Mouse (Mus musculus) forebrain, embryonic 16.5 days (tissue): ENCODE measurements at regions not wholly inside any gene's neighbourhood (a gene's known extent, or its start where the extent isn't known, plus 50 kb on each side); places are given as distances from the start of the nearest gene placed in this dataset.

Experiments used
- ATAC-seq: fragments of 200-750 bp; cut with Nextera tagmentation; 2 replicates; pipeline ENCODE4 v1.8.0; 2017; ENCODE audit warnings: mild to moderate bottlenecking, moderate library complexity
- H3K27ac ChIP-seq: fragments of 300-500 bp; sonication (generic); 2 replicates; pipeline ENCODE4 v1.5.1; 2014; ENCODE audit warnings: low read length, control low read depth
- H3K27me3 ChIP-seq: fragments of 300-500 bp; sonication (generic); replicated peaks from 2 replicates; pipeline ENCODE4 v1.6.1; 2014; ENCODE audit warnings: low read length; ENCODE audit not compliant: control insufficient read depth, insufficient read depth
- H3K36me3 ChIP-seq: fragments of 300-500 bp; sonication (generic); 2 replicates; pipeline ENCODE4 v1.6.1; 2014; ENCODE audit not compliant: control insufficient read depth, insufficient read depth
- H3K4me1 ChIP-seq: fragments of 300-500 bp; sonication (generic); replicated peaks from 2 replicates; pipeline ENCODE4 v1.6.1; 2014; ENCODE audit warnings: low read length; ENCODE audit not compliant: control insufficient read depth, insufficient read depth
- H3K4me2 ChIP-seq: fragments of 300-500 bp; sonication (generic); 2 replicates; pipeline ENCODE4 v1.6.1; 2014; ENCODE audit warnings: mild to moderate bottlenecking, low read length, control low read depth
- H3K4me3 ChIP-seq: fragments of 300-500 bp; sonication (generic); replicated peaks from 2 replicates; pipeline ENCODE4 v1.5.1; 2014; ENCODE audit warnings: mild to moderate bottlenecking, low read length, control low read depth
- H3K9ac ChIP-seq: fragments of 300-500 bp; sonication (generic); replicated peaks from 2 replicates; pipeline ENCODE4 v1.6.1; 2014; ENCODE audit warnings: low read depth, low read length, control low read depth
- H3K9me3 ChIP-seq: fragments of 300-500 bp; sonication (generic); 2 replicates; pipeline ENCODE4 v1.6.1; 2016; ENCODE audit warnings: low read length; ENCODE audit not compliant: control insufficient read depth
- WGBS: fragments of 180-500 bp; shearing (Covaris S2); extraction: QIAGEN DNeasy Blood & Tissue Kit; methylation state at CpG from one replicate; pipeline ENCODE4 v1.1.7; 2014; 5-methylcytosine and 5-hydroxymethylcytosine counted together

DNA sequence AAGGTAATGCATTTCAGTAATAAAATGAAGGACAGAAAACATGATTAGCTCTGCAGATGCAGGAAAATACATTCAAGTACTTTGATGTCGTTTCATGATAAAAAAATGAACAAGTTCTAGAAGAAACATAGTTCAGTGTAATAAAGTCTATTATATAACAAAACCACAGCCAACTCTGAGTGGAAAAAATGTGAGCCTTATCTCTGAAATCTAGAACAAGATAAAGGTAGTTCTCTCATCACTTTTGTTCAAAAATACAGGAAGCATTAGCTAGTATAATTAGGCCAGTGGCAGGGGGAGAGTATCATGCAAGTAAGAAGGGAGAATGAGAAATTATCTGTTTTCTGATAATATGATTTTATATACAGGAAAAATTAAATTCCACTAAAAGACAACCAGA lies 559.0 kb downstream of the Gsdmc2 start:
- ATAC-seq: no peak
- H3K4me3 ChIP-seq: no peak overlapping the region
- H3K27ac ChIP-seq: no peak overlapping the region
- no peaks in the 10 kb centered on the region for H3K36me3 ChIP-seq
- H3K4me2 ChIP-seq: no peak overlapping the region
- WGBS: 93% methylated on average over 1 of the region's 1 CpGs
- no peaks in the 10 kb centered on the region for H3K27me3 ChIP-seq
- H3K4me1 ChIP-seq: no peaks in the 10 kb centered on the region
- H3K9ac ChIP-seq: no peak overlapping the region
- no peaks in the 10 kb centered on the region for H3K9me3 ChIP-seq

GRCm38 (mm10) chr15:63270381-63270780 lies 574.6 kb downstream of the Gsdmc2 start:
- Histone ChIP-seq H3K4me3 (no peak overlapping the region), H3K4me1 (peaks cover 3% of the 10 kb centered on the region; the same call in 1 of the 2 replicates), H3K36me3 (no peaks in the 10 kb centered on the region), H3K9ac (no peak overlapping the region), H3K27ac (no peak overlapping the region), H3K4me2 (no peak overlapping the region), H3K9me3 (no peaks in the 10 kb centered on the region), H3K27me3 (no peaks in the 10 kb centered on the region)
- no peak for ATAC-seq
- WGBS: 96% methylated on average over 2 of the region's 2 CpGs

GRCm38 (mm10) chr15:63265845-63266244 lies 579.1 kb downstream of the Gsdmc2 start:
- Histone ChIP-seq H3K4me3 (no peak overlapping the region), H3K27me3 (no peaks in the 10 kb centered on the region), H3K4me2 (no peak overlapping the region), H3K9me3 (no peaks in the 10 kb centered on the region), H3K9ac (no peak overlapping the region), H3K4me1 (no peaks in the 10 kb centered on the region), H3K36me3 (no peaks in the 10 kb centered on the region), H3K27ac (no peak overlapping the region)
- ATAC-seq: no peak
- 92% methylated on average over 1 of the region's 1 CpGs for WGBS

DNA sequence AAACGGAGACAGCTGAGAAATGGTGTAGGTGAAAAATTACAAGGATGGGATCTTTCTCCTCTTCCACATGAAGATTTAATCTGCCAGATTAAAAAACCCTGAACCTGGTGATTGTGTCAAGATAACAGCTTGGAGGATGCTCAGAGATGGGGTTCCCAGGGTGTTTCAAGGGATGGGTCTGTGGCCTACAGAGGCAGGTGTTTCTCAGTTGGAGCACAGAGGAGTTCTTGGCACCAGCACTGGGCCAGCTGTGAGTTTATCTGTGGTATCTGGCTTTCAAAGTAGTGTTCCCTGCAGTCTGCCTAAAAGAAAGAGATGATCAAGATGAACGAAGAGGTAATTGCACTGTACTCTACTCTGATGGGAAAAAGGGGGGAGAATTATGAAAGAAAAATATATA lies 589.2 kb downstream of the Gsdmc2 start:
- no peak for ATAC-seq
- Histone ChIP-seq H3K9ac (no peak overlapping the region), H3K4me2 (no peak overlapping the region), H3K27ac (no peak overlapping the region), H3K9me3 (no peaks in the 10 kb centered on the region), H3K36me3 (no peaks in the 10 kb centered on the region), H3K4me3 (no peak overlapping the region), H3K4me1 (no peaks in the 10 kb centered on the region), H3K27me3 (no peaks in the 10 kb centered on the region)
- 86% methylated on average over 2 of the region's 2 CpGs for WGBS

- Histone ChIP-seq H3K27me3 (no peaks in the 10 kb centered on the region), H3K27ac (no peak overlapping the region), H3K36me3 (no peaks in the 10 kb centered on the region), H3K4me2 (no peak overlapping the region), H3K4me1 (no peaks in the 10 kb centered on the region), H3K9ac (no peak overlapping the region), H3K9me3 (no peaks in the 10 kb centered on the region), H3K4me3 (no peak overlapping the region)
- WGBS: 71% methylated on average over 1 of the region's 1 CpGs
- ATAC-seq: no peak
Measured at GRCm38 (mm10) chr15:63252781-63253340, 592.1 kb downstream of the Gsdmc2 start.

GRCm38 (mm10) chr15:63238601-63239000 lies 606.4 kb downstream of the Gsdmc2 start:
- H3K27ac ChIP-seq: no peak overlapping the region
- H3K4me2 ChIP-seq: no peak overlapping the region
- H3K4me3 ChIP-seq: no peak overlapping the region
- no peaks in the 10 kb centered on the region for H3K9me3 ChIP-seq
- 75% methylated on average over 3 of the region's 3 CpGs for WGBS
- H3K9ac ChIP-seq: no peak overlapping the region
- H3K27me3 ChIP-seq: no peaks in the 10 kb centered on the region
- no peaks in the 10 kb centered on the region for H3K4me1 ChIP-seq
- H3K36me3 ChIP-seq: no peaks in the 10 kb centered on the region
- ATAC-seq: no peak

GRCm38 (mm10) chr15:63218393-63219060 lies 626.5 kb downstream of the Gsdmc2 start:
- 42% methylated on average over 2 of the region's 2 CpGs for WGBS
- H3K27me3 ChIP-seq: no peaks in the 10 kb centered on the region
- H3K36me3 ChIP-seq: no peaks in the 10 kb centered on the region
- no peak overlapping the region for H3K4me3 ChIP-seq
- no peaks in the 10 kb centered on the region for H3K9me3 ChIP-seq
- no peak overlapping the region for H3K27ac ChIP-seq
- no peak overlapping the region for H3K9ac ChIP-seq
- no peak overlapping the region for H3K4me2 ChIP-seq
- H3K4me1 ChIP-seq: no peaks in the 10 kb centered on the region
- ATAC-seq: no peak

DNA sequence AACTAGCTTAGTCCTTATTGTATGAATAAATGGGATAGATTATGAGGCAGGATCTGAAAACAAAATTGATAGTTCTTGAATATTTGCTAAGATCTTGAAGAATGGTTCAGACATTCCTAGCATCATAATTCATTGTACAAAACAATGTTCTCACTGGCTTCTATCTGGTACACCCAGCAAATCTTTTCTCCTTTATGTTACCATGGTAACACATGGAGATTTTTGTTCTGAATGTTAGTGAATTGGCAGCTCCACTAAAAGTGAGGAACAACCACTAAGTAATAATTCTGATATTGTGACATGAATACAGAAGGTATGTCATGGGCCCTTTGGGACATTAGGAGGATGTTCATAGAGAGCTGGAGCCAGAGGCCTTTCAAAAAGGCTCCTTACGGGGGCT lies 639.8 kb downstream of the Gsdmc2 start:
- Histone ChIP-seq H3K9me3 (no peaks in the 10 kb centered on the region), H3K27ac (no peak overlapping the region), H3K4me3 (no peak overlapping the region), H3K4me2 (no peak overlapping the region), H3K9ac (no peak overlapping the region), H3K36me3 (no peaks in the 10 kb centered on the region), H3K4me1 (no peaks in the 10 kb centered on the region), H3K27me3 (no peaks in the 10 kb centered on the region)
- WGBS: 83% methylated on average over 1 of the region's 1 CpGs
- ATAC-seq: peak; percentile 65

- Histone ChIP-seq H3K4me2 (no peak overlapping the region), H3K9ac (no peak overlapping the region), H3K27me3 (no peaks in the 10 kb centered on the region), H3K4me1 (peaks cover 5% of the 10 kb centered on the region; the same call in 1 of the 2 replicates), H3K4me3 (no peak overlapping the region), H3K9me3 (no peaks in the 10 kb centered on the region), H3K27ac (no peak overlapping the region), H3K36me3 (no peaks in the 10 kb centered on the region)
- no peak for ATAC-seq
- 66% methylated on average over 2 of the region's 2 CpGs for WGBS
Measured at GRCm38 (mm10) chr15:63195031-63195430, 649.9 kb downstream of the Gsdmc2 start.

DNA sequence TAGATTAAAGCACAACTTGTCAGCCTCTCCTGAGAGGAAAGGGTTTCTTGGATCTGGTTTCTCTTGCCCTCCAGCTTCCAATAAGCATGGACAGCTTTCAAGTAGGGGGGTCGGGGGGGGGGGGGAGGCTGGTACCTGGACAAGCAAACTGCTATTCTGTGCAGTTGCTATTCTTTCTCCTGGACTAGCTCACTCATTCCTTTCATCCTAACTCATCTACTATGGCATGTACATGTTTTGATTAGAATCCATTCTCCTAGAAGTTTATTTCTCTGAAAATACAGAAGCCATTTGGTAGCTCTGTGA lies 650.5 kb downstream of the Gsdmc2 start:
- Histone ChIP-seq H3K4me3 (no peak overlapping the region), H3K4me2 (no peak overlapping the region), H3K9ac (no peak overlapping the region), H3K27ac (no peak overlapping the region), H3K4me1 (peaks cover 5% of the 10 kb centered on the region; the same call in 1 of the 2 replicates), H3K9me3 (no peaks in the 10 kb centered on the region), H3K36me3 (no peaks in the 10 kb centered on the region), H3K27me3 (no peaks in the 10 kb centered on the region)
- WGBS: 27% methylated on average over 1 of the region's 1 CpGs
- no peak for ATAC-seq
